Mouse (Mus musculus) hindbrain, embryonic 11.5 days (tissue): ENCODE results near the gene 1700016H13Rik. TPM values are rescaled to one million over a fixed set of nuclear protein-coding genes. Genes with fewer than 3 reads are reported as not detected.

Source experiments
- ATAC-seq: fragments of 200-750 bp; cut with Nextera tagmentation; 2 replicates; pipeline ENCODE4 v1.8.0; 2017; ENCODE audit warnings: mild to moderate bottlenecking, moderate TSS enrichment, moderate library complexity; ENCODE audit not compliant: low FRiP score
- DNase-seq: peaks from one replicate; pipeline ENCODE4 v3.0.0-alpha.2; 2015; ENCODE audit warnings: low spot score
- H3K27ac ChIP-seq: fragments of 300-500 bp; sonication (generic); 2 replicates; pipeline ENCODE4 v1.5.1; 2014; ENCODE audit warnings: mild to moderate bottlenecking, low read depth, low read length
- H3K27me3 ChIP-seq: fragments of 300-500 bp; sonication (generic); 2 replicates; pipeline ENCODE4 v1.6.1; 2014; ENCODE audit warnings: mild to moderate bottlenecking, low read length, moderate library complexity, mixed read lengths; ENCODE audit not compliant: control insufficient read depth, insufficient read depth
- H3K36me3 ChIP-seq: fragments of 300-500 bp; sonication (generic); 2 replicates; pipeline ENCODE4 v1.6.1; 2014; ENCODE audit warnings: mild to moderate bottlenecking, low read length, moderate library complexity, mixed read lengths; ENCODE audit not compliant: control insufficient read depth, insufficient read depth
- H3K4me1 ChIP-seq: fragments of 300-500 bp; sonication (generic); replicated peaks from 2 replicates; pipeline ENCODE4 v1.6.1; 2014; ENCODE audit warnings: low read length, mixed read lengths; ENCODE audit not compliant: control insufficient read depth, insufficient read depth
- H3K4me2 ChIP-seq: fragments of 300-500 bp; sonication (generic); replicated peaks from 2 replicates; pipeline ENCODE4 v1.6.1; 2014; ENCODE audit warnings: mild to moderate bottlenecking, low read depth, low read length
- H3K4me3 ChIP-seq: fragments of 300-500 bp; sonication (generic); 2 replicates; pipeline ENCODE4 v1.5.1; 2014; ENCODE audit warnings: low read depth, low read length
- H3K9ac ChIP-seq: fragments of 300-500 bp; sonication (generic); 2 replicates; pipeline ENCODE4 v1.6.1; 2014; ENCODE audit warnings: low read depth, low read length
- H3K9me3 ChIP-seq: fragments of 300-500 bp; sonication (generic); 2 replicates; pipeline ENCODE4 v1.6.1; 2016; ENCODE audit warnings: low read length; ENCODE audit not compliant: control insufficient read depth
- WGBS: fragments of 180-500 bp; shearing (Covaris S2); extraction: QIAGEN DNeasy Blood & Tissue Kit; methylation state at CpG from one replicate; pipeline ENCODE4 v1.1.7; 2014; 5-methylcytosine and 5-hydroxymethylcytosine counted together
- polyA plus RNA-seq: library from polyadenylated mRNA; unstranded; fragments of >200 nt; fragmentation: Nextera tagmentation; extraction: Ambion mirVana; gene quantifications from 2 replicates; pipeline ENCODE4 v1.2.1, GENCODE M21; 2014

Gene 1700016H13Rik
- polyA plus RNA-seq: 0.25 TPM in 1 of 2 replicates, not detected in the other

- peak within 1 kb of the TSS; percentile 95 for H3K4me2 ChIP-seq
- no peaks in the 10 kb centered on the region for H3K4me1 ChIP-seq
- DNase-seq (peak; percentile 88), ATAC-seq (peak; percentile 88)
- no peaks in the 10 kb centered on the region for H3K36me3 ChIP-seq
- peak within 1 kb of the TSS; percentile 63 for H3K4me3 ChIP-seq
- no peaks in the 10 kb centered on the region for H3K27me3 ChIP-seq
- H3K27ac ChIP-seq: no peak within 1 kb of the TSS
- peak within 1 kb of the TSS; percentile 80 for H3K9ac ChIP-seq
- WGBS: under 1% methylated on average over 48 of the region's 56 CpGs
- H3K9me3 ChIP-seq: no peaks in the 10 kb centered on the region
Observed at GRCm38 (mm10) chr5:103655346-103656118, at the start of gene 1700016H13Rik. TSS of gene 1700016H13Rik (minus strand) at chr5:103656010.

- 98% methylated on average over 4 of the region's 4 CpGs for WGBS
- Histone ChIP-seq H3K27me3 (no peaks in the 10 kb centered on the region), H3K9me3 (no peaks in the 10 kb centered on the region), H3K4me1 (no peaks in the 10 kb centered on the region), H3K27ac (no peak overlapping the region), H3K9ac (no peak overlapping the region), H3K4me3 (no peak overlapping the region), H3K4me2 (no peak overlapping the region), H3K36me3 (no peaks in the 10 kb centered on the region)
- ATAC-seq (no peak), DNase-seq (no peak)
Observed at GRCm38 (mm10) chr5:103705331-103705730, 49.5 kb upstream of the 1700016H13Rik start.

- H3K36me3 ChIP-seq: no peaks in the 10 kb centered on the region
- H3K27ac ChIP-seq: no peak overlapping the region
- ATAC-seq: no peak
- no peak for DNase-seq
- no peaks in the 10 kb centered on the region for H3K9me3 ChIP-seq
- H3K9ac ChIP-seq: no peak overlapping the region
- H3K27me3 ChIP-seq: no peaks in the 10 kb centered on the region
- WGBS: 80% methylated on average over 6 of the region's 6 CpGs
- no peaks in the 10 kb centered on the region for H3K4me1 ChIP-seq
- no peak overlapping the region for H3K4me3 ChIP-seq
- H3K4me2 ChIP-seq: no peak overlapping the region
Observed at GRCm38 (mm10) chr5:103702527-103702926, 46.7 kb upstream of the 1700016H13Rik start.

- no peak for DNase-seq
- no peak for ATAC-seq
- H3K9ac ChIP-seq: no peak overlapping the region
- H3K4me1 ChIP-seq: no peaks in the 10 kb centered on the region
- H3K4me3 ChIP-seq: no peak overlapping the region
- H3K4me2 ChIP-seq: no peak overlapping the region
- H3K27me3 ChIP-seq: no peaks in the 10 kb centered on the region
- no peak overlapping the region for H3K27ac ChIP-seq
- no peaks in the 10 kb centered on the region for H3K9me3 ChIP-seq
- H3K36me3 ChIP-seq: no peaks in the 10 kb centered on the region
- 67% methylated on average over 3 of the region's 3 CpGs for WGBS
Observed at GRCm38 (mm10) chr5:103701466-103701865, 45.7 kb upstream of the 1700016H13Rik start.

- H3K9me3 ChIP-seq: no peaks in the 10 kb centered on the region
- DNase-seq: no peak
- H3K4me2 ChIP-seq: no peak overlapping the region
- H3K4me3 ChIP-seq: no peak overlapping the region
- no peaks in the 10 kb centered on the region for H3K36me3 ChIP-seq
- no peak overlapping the region for H3K9ac ChIP-seq
- 88% methylated on average over 2 of the region's 2 CpGs for WGBS
- H3K27me3 ChIP-seq: no peaks in the 10 kb centered on the region
- no peak overlapping the region for H3K27ac ChIP-seq
- H3K4me1 ChIP-seq: no peaks in the 10 kb centered on the region
- ATAC-seq: no peak
Observed at GRCm38 (mm10) chr5:103700661-103701060, 44.9 kb upstream of the 1700016H13Rik start.

- H3K4me1 ChIP-seq: no peaks in the 10 kb centered on the region
- WGBS: 66% methylated on average over 4 of the region's 4 CpGs
Observed at GRCm38 (mm10) chr5:103699537-103699936, 43.7 kb upstream of the 1700016H13Rik start.

GRCm38 (mm10) chr5:103698577-103698976 is 42.8 kb upstream of the 1700016H13Rik start:
- Histone ChIP-seq H3K4me1 (no peaks in the 10 kb centered on the region), H3K36me3 (no peaks in the 10 kb centered on the region), H3K9ac (no peak overlapping the region), H3K4me2 (no peak overlapping the region), H3K27me3 (peaks cover 8% of the 10 kb centered on the region), H3K9me3 (no peaks in the 10 kb centered on the region), H3K27ac (no peak overlapping the region), H3K4me3 (no peak overlapping the region)
- DNase-seq (no peak), ATAC-seq (no peak)
- 86% methylated on average over 4 of the region's 4 CpGs for whole genome bisulfite sequencing

More at GRCm38 (mm10) chr5:103699537-103699936, 43.7 kb upstream of the 1700016H13Rik start:
- Histone ChIP-seq H3K36me3 (no peaks in the 10 kb centered on the region), H3K4me2 (no peak overlapping the region), H3K27ac (no peak overlapping the region), H3K9me3 (no peaks in the 10 kb centered on the region), H3K4me3 (no peak overlapping the region), H3K27me3 (peaks cover under 1% of the 10 kb centered on the region), H3K9ac (no peak overlapping the region)
- no peak for DNase-seq
- ATAC-seq: no peak

- no peaks in the 10 kb centered on the region for H3K36me3 ChIP-seq
- peaks cover 13% of the 10 kb centered on the region for H3K27me3 ChIP-seq
- H3K27ac ChIP-seq: no peak overlapping the region
- DNase-seq (no peak), ATAC-seq (no peak)
- 76% methylated on average over 5 of the region's 5 CpGs for WGBS
- no peaks in the 10 kb centered on the region for H3K9me3 ChIP-seq
- H3K4me1 ChIP-seq: no peaks in the 10 kb centered on the region; the same call in 1 of the 2 replicates
- H3K4me3 ChIP-seq: no peak overlapping the region
- H3K9ac ChIP-seq: no peak overlapping the region
- no peak overlapping the region for H3K4me2 ChIP-seq
Observed at GRCm38 (mm10) chr5:103697875-103698491, 42.2 kb upstream of the 1700016H13Rik start.
